Mouse (Mus musculus) kidney, adult 8-10 months (tissue): Measurements from ENCODE around the gene Iqcm.
"Not testable (repeated sequence)": the region's sequence is repeated elsewhere in the genome, so short reads cannot be mapped to it uniquely, and the experiment has no call there.

Source experiments
- DNase-seq, 2 experiments: peaks; one replicate each; pipeline ENCODE4 v3.0.0; 2022

Gene Iqcm

GRCm38 (mm10) chr8:75448394-75448793 lies at the start of gene Iqcm:
Gene Iqcm (plus strand): TSS chr8:75448694.
- DNase-seq = no peak

DNA sequence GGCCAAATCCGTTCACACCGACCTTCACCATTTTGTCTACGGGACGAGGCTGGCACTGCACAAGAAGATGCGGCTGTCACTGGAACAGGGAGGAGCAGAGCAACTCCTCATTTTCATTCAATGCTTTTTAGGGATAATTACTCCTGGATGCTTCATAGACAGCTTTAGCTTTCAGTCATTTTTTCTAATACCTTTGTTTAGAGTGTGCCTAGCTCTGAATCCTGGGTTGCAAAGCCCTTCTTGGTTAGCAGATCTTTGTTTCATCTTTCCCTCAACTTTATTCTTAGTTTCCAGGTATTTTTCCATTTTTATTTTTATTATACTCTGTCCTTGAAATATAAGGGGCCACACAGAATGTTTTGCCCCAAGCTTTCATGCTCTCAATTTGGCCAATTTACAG lies 42.0 kb upstream of the Iqcm start, which contains the start of gene Gm10358:
Gm10358 (minus strand) TSS at position 101 of the 400 bp plus-strand sequence.
- DNase-seq = no peak

DNA sequence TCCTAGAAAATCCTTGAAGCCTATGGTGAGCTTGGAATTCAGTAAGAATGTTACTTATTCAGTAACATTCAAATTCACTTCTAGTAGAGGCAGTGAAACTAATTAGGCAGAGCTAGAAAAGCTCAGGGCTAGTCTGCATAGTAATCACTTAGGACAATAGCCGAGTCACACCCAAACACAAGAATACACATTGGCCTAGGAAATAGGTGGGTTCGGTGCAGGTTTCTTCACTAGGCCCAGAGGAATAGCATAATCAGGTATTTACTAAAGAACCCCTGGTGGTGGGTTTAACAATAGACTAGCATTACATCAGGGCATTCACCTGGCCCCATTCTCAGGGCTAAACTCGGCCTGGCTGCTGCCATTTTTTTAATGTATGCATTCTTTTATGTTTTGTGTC lies 32.8 kb upstream of the Iqcm start:
- not testable (repeated sequence) for DNase-seq

- no peak for DNase-seq
Observed at GRCm38 (mm10) chr8:75476756-75477155, 28.3 kb downstream of the Iqcm start.

DNA sequence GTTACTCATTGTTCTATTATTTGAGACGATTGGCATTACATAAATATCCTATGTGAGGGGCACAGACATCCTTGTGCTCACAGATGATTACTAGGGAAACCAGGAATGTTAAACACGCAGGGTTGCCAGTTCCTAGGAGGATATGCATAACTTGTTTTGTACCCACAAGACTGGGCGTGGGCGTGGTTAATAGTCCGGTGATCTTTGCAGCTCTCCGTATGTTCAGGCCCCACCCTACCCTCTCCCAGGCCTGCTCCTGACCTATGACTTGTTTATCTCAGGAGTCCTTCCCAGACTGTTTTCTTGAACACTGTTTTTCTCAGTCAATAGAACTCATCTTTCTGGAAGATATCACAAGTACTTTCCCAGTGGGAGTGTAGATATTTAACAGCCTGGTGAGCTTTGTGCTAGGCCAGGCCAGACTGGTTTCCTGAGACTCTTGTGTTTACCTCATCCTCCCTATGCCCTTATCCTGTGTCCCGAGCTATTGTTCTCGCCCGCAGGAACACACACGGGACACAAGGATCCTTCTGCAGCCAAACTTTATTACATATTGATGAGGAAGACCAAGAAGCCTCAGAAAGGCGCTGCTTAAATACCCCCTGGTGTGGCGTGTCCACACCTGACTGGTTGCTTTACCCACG lies 40.7 kb downstream of the Iqcm start:
- no peak for DNase-seq

DNA sequence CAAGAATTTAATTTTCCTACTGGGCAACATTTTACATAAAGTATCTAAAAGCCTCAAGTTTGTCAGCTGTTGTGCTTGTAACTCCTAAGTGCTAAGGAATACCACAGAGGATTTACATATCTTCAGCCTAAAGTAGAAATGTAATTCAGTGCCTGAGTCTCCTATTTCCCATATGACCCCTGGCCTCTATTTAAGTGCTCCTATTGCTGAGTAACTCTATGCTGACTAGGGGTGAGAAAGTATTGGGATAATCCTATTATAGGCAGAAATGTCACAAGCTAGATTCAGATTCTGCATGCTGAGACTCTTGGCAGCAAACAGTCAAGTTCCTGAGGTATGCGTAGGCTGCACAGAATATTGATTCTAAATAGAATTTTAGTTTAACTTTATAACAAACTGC lies 60.8 kb downstream of the Iqcm start:
- no peak for DNase-seq

GRCm38 (mm10) chr8:75513786-75514185 lies 65.3 kb downstream of the Iqcm start:
- DNase-seq = peak; percentile 17 to 24

GRCm38 (mm10) chr8:75549284-75549683 lies 100.8 kb downstream of the Iqcm start:
- no peak for DNase-seq

- DNase-seq = no peak
Observed at GRCm38 (mm10) chr8:75596281-75596680, 147.8 kb downstream of the Iqcm start.

DNA sequence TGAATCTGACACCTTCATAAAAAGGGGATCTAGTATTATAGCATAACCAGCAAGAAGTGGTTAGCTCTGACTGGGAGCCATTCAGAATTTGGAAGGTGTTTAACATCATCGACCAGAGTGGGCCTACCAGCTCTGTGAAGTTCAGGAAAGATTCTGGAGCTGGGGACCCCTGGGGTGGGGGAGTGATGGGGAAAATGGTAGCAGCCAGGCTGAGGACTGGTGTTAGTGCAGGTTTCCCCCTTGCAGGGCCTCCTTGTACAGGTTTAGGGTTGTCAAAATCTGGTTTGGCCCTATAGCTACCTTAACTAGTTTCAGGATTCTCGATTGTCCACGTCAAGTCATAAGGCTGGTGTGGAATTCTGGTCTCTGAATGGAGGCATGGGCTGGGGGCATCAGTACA lies 194.5 kb downstream of the Iqcm start:
- DNase-seq = no peak

- no peak for DNase-seq
Observed at GRCm38 (mm10) chr8:75659287-75659686, 210.8 kb downstream of the Iqcm start.

- DNase-seq = no peak
Observed at GRCm38 (mm10) chr8:75746561-75746960, 298.1 kb downstream of the Iqcm start.

DNA sequence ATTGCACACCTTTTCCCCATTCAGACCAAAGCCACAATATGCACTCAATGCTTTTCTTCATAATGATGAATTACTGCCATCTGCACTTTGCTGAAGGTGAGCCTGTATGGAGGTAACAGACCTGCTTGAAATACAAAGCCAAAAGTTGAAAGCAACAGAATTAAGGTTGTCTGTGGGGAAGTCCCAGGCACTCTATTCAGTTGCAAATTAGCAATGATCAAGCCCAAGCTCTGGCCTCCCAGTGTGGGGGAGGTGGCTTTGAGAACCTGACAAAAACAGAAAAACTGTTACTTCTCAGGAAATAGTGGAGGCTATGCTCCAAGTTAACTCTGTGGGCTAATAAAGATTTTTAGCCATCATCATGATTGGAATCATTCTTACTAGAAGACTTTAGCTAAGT lies 307.1 kb downstream of the Iqcm start:
- no peak for DNase-seq

DNA sequence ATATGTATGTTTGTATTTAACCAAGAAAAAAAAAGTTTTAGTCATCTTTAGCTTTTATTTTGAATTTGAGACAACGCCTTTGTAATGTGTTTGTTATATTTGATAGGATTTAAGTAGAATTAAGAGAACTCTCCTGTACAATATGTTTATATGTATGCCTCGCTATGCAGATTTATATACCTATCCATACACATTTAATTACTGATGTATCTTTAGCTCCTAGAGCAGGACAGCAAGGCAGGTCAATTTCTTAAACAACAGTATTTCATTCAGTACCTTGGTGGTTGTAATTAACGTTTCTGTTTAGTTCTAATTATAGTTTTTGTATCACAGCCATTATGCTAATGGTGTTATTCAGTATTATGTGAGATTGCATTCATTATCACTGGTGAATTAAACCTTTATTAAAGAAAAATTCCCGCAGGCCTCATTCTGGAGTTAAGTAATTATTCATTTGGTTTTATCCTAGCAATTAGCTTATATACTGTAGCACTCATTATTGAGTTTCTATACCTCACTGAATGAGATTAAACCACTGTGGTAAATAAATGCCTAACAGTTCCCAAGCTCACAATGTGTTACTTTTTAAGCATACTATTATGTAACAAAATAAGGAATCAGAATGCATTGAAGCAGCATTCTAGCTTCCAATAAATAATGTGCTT lies 380.1 kb downstream of the Iqcm start:
- no peak for DNase-seq

DNA sequence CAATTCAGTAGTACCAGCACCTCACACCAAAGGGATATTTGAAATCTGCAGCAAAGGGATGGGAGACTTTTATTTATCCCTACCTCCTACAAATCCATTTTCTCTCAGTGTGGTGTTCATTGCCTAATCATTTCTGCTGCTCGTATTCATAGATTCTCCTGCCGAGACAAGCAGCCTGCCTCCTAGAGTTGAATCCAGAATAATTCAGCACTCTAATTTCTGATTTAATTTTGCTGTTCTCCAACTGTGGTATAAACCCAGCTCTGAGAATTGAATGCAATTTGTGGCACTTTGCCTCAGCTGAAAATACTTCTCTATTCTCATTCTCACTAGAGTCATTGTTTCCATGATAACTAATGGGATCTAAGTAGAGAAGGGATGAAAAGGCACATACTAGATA lies 386.8 kb downstream of the Iqcm start:
- DNase-seq = no peak

- DNase-seq = no peak
Observed at GRCm38 (mm10) chr8:75917603-75918344, 469.3 kb downstream of the Iqcm start.

DNA sequence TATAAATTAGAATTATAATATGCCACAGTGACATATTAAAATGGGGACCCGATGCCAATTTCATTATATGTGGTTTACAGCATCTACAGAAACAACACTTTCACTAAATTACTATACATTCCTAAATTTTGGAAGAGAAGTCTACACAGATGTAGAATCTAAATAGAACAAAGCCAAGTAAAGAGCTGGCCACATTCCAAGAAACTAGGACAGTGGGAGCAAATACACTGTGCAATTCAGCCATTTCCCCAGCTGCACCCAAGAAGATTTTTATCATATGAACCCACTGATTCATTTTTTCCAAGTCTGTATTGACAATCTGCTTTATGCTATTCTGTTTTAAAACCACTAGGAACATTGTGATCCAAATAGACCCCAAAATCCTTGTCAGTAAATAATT lies 500.7 kb downstream of the Iqcm start:
- no peak for DNase-seq

DNA sequence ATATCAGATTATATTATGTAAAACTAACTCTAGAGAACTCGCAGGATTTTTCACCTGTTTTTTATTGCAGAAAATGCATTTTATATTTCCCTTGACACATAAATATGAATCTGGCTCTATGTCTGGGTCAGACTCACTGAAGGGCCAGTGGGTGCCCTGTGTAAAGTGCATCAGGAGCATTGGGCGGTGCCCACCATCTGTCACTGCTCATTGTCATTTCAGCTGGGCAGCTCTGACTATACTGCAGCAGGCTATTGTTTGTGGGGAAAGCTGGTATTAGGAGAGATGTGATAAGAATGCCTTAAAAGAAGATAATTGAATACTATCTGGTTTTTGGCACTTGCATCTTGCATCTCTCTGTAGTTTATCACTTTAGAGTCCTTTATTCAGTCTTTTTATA lies 507.5 kb downstream of the Iqcm start:
- DNase-seq = no peak

DNA sequence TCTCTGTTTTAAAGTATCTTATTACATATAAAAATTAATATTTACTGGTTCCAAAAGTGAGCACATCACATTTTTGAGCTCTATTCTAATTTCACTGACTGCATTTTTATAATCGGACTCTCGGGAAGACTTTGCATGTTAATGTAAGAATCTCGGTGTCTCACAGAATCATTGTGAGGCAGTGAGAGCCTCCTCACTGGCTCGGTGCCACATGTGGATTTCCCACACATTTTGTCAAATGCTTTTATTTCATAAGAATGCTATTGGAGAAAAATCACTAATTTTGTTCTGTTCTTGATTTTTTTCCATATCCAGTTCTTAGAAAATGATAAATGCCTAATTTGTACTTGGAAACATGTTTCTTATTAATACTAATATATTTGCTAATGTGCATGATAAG lies 570.0 kb downstream of the Iqcm start:
- no peak for DNase-seq
